Mouse (Mus musculus): ENCODE results near the gene Cyren. TPM values are rescaled to one million over a fixed set of nuclear protein-coding genes. Genes with fewer than 3 reads are reported as not detected.

The Cyren gene
- polyA plus RNA-seq (2021) = 9.2 TPM

DNA sequence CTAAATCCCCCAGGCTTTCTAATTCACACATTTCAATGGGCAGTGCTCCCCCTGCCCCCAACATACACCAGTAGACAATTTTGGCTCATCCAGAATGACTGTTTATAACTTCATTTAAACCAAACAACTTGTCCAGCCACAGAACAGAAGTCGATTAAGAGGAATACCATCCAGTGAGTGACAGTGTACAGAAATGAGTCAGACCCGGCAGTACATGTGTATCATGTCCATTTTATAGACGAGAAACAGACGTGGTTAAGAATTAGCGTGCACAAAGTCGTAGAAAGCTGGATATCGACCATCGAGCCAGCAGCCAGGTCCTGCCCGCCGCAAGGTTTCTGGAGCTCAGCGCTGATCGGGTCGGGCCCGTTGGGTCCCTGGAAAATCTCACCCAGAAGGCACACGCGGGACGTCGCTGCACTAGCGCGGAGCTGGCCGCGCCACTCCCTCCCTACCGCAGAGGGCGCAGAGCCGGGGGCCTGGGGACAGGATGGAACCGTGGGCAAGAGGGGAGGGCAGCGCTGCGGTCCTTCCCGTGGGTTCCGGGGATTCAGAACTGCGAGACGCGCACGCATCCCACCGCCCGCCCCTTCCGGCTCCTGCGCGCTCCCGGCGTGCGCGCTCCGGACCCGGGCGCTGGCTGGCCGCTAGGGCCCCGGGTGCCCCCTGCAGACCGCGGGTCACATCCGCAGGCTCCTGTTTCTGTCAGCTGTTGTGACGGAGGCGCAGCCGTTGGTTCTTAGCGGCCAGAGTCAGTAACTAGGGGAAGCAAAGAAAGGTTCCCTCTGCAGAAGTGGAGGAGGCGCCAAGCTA, at the start of gene Cyren:
TSS of gene Cyren (minus strand) at position 552 of the 813 bp plus-strand sequence.
- no peaks in the 10 kb centered on the region for H3K27me3 ChIP-seq
- in situ Hi-C loops (cut with MboI; ENCODE audit: low pct_unique_long_range_greater_than_20kb) = loop anchor here (5.0 kb wide), 2 partner anchors 100 to 365 kb away; no protein-coding TSS in a partner anchor
- POLR2A ChIA-PET = interaction anchor here (0.9 to 1.5 kb wide), 5 partner anchors 9 to 97 kb away, joined by 3 read pairs; partner anchors contain the start of gene Tmem140
- no peak for TF ChIP-seq CTCF (IDR thresholded peaks at IDR 0.05)
- peak; percentile 89 for ATAC-seq
- CTCF ChIA-PET = interaction anchor here (1.0 to 3.9 kb wide), 7 partner anchors 9 to 160 kb away, joined by 3 to 10 read pairs (median 4); partner anchors contain the start of genes Agbl3 and Tmem140
- peak; percentile 42 for DNase-seq (ENCODE audit: low read depth, low spot score)

DNA sequence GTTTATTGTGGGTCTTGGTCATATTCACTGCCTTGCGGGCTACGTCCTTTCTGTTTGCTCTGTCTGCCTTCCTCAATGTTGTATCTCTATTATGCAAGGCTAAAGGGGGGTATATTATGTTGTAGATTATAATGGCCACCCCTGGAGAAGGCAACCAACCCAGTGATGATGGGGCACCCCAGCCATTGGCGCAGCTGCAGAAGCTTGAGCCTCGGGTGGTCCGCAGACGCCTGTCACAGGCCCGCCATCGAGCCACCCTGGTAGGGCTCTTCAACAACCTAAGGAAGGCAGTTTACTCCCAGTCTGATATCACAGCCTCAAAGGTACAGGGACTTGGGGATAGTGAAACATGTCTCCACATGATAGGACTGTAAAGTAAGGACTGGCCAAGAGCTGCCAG, 49.7 kb upstream of the Cyren start:
- DNase-seq (ENCODE audit: low read depth, low spot score) = no peak
- CTCF ChIA-PET = interaction anchor here (1.0 to 2.3 kb wide), 8 partner anchors 11 to 417 kb away, joined by 3 to 18 read pairs (median 4); partner anchors contain the start of genes Agbl3 and Wdr91

DNA sequence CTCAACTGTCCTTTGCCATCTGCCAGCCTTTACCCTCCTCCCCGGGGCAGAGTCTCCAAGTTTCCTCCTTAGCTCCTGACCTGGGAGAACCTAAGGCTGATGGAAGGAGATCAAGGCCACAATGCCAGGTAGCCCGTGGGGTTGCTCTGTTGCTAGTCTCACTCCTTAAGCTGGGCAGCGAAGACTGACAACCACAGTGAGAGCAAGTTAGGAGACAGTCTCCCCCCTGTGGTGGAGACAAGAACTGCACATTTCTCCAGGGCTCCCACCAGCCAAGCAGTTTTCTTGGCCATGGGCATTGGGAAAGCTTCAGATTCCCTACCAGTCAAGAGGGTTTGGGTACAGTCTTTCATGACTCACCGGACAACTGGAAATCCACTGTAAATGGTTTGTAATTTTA, 49.3 kb upstream of the Cyren start:
- POLR2A ChIA-PET = no interaction called here
- ATAC-seq = peak; percentile 66
- H3K27me3 ChIP-seq = peaks cover 2% of the 10 kb centered on the region
- CTCF ChIA-PET = interaction anchor here (0.7 to 2.3 kb wide), 12 partner anchors 8 to 416 kb away, joined by 3 to 18 read pairs (median 4); partner anchors contain the start of genes Agbl3 and Wdr91
- in situ Hi-C loops (cut with MboI; ENCODE audit: low pct_unique_long_range_greater_than_20kb) = no loop called here
- no peak for DNase-seq (ENCODE audit: low read depth, low spot score)
- peak; percentile 92 for TF ChIP-seq CTCF (IDR thresholded peaks at IDR 0.05)

More for the DNA sequence above, 49.7 kb upstream of the Cyren start:
- no peak for ATAC-seq
- in situ Hi-C loops (cut with MboI; ENCODE audit: low pct_unique_long_range_greater_than_20kb) = no loop called here
- no peak for TF ChIP-seq CTCF (IDR thresholded peaks at IDR 0.05)
- POLR2A ChIA-PET = no interaction called here
- H3K27me3 ChIP-seq = peaks cover 2% of the 10 kb centered on the region

DNA sequence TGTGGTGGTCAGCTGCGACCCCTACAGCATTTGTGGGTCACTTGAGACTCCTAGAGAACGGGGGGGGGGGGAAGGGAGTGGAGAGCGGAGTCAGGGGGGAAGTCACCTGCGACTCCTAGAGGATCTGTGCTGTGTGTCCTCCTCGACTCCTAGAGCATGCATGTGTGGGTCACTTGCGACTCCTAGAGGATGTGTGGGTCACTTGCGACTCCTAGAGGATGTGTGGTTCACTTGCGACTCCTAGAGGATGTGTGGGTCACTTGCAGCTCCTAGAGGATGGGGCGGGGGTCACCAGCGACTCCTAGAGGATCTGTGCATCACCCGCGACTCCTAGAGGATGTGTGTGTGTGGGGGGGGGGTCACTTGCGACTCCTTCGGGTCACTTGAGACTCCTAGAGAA, 44.1 kb upstream of the Cyren start:
- ATAC-seq (peak; percentile 63), DNase-seq (ENCODE audit: low read depth, low spot score) (peak; percentile 6)
- POLR2A ChIA-PET = interaction anchor here (0.6 kb wide), 1 partner anchor 538 kb away, joined by 5 read pairs; no protein-coding TSS in a partner anchor
- H3K27me3 ChIP-seq = no peaks in the 10 kb centered on the region
- CTCF ChIA-PET = interaction anchor here (0.6 to 1.1 kb wide), 4 partner anchors 15 to 75 kb away, joined by 3 to 4 read pairs (median 4); no protein-coding TSS in a partner anchor
- in situ Hi-C loops (cut with MboI; ENCODE audit: low pct_unique_long_range_greater_than_20kb) = loop anchor here (5.0 kb wide), 1 partner anchor 410 kb away; no protein-coding TSS in a partner anchor
- peak; percentile 59 for TF ChIP-seq CTCF (IDR thresholded peaks at IDR 0.05)

DNA sequence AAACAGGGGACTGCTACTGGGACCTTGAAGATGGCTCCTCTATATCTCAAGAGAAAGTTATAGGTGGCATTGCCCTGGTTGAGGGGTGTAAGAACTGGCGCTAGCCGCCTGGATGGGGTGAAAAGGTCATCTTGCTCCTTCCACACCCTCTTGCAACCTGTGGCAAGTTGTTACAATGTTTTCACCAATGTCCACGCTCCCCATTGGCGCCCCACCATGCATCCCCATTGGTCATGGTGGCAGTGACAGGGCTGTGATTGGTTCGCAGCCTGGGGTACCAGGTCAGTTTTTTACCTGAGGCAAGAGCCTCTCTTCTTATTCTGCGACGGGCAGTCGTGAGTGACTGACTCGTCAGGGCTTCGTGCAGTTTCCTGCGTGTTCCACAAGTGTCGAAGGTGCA, 42.8 kb upstream of the Cyren start:
- TF ChIP-seq CTCF (IDR thresholded peaks at IDR 0.05) = no peak
- in situ Hi-C loops (cut with MboI; ENCODE audit: low pct_unique_long_range_greater_than_20kb) = loop anchor here (5.0 kb wide), 1 partner anchor 408 kb away; no protein-coding TSS in a partner anchor
- H3K27me3 ChIP-seq = no peaks in the 10 kb centered on the region
- ChIA-PET CTCF (interaction anchor here (1.3 kb wide), 1 partner anchor 15 kb away, joined by 3 read pairs; no protein-coding TSS in a partner anchor), POLR2A (no interaction called here)
- DNase-seq (ENCODE audit: low read depth, low spot score) (no peak), ATAC-seq (no peak)

DNA sequence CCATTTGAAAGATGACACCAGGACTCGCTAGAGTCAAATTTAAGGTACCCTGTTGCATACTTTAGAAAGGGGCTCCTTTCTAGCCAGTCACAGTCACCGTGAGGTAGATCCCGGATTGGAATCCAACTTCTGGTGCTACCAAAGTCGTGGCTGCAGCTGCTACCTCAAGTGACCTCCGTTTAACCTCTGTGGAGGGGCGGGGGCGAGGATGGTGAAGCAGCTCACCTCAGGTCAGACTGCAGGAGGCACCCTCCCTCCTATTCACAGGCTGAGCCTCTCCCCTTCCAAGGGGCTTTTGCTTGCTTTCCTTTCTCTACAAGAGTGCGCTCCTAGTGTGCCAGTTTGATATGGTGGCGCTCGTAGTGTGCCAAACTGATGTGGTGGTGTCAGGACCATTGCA, 42.1 kb upstream of the Cyren start, which contains the start of gene Stra8:
TSS of gene Stra8 (plus strand) at position 208 of the 400 bp plus-strand sequence.
- ATAC-seq = no peak
- CTCF ChIA-PET = interaction anchor here (1.2 to 1.3 kb wide), 2 partner anchors 14 to 409 kb away, joined by 3 read pairs; no protein-coding TSS in a partner anchor
- no peak for DNase-seq (ENCODE audit: low read depth, low spot score)
- in situ Hi-C loops (cut with MboI; ENCODE audit: low pct_unique_long_range_greater_than_20kb) = loop anchor here (5.0 kb wide), 3 partner anchors 38 to 408 kb away; no protein-coding TSS in a partner anchor
- H3K27me3 ChIP-seq = no peaks in the 10 kb centered on the region
- POLR2A ChIA-PET = no interaction called here
- TF ChIP-seq CTCF (IDR thresholded peaks at IDR 0.05) = no peak

DNA sequence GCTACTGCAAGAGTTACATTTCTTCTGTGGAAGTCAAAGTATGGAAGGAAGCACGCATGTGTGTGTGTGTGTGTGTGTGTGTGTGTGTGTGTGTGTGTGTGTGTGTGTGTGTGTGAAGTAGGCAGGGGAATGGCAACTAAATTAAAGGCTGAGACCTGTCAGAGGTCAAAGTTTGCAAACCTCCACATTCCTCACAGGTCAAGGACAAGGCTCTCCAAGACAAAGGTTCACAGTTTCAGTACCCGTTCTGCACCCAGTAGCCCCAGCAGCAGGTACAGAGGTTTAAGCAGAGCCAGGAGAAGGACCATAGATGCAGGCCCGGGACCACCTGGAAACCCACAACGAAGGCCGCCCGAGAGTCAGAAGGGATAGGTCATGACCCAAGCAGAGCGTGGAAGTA, 41.3 kb upstream of the Cyren start:
- no peaks in the 10 kb centered on the region for H3K27me3 ChIP-seq
- in situ Hi-C loops (cut with MboI; ENCODE audit: low pct_unique_long_range_greater_than_20kb) = loop anchor here (5.0 kb wide), 2 partner anchors 37 to 147 kb away; no protein-coding TSS in a partner anchor
- CTCF ChIA-PET = interaction anchor here (1.2 to 1.3 kb wide), 2 partner anchors 13 to 408 kb away, joined by 3 read pairs; no protein-coding TSS in a partner anchor
- POLR2A ChIA-PET = no interaction called here
- no peak for ATAC-seq
- DNase-seq (ENCODE audit: low read depth, low spot score) = no peak
- no peak for TF ChIP-seq CTCF (IDR thresholded peaks at IDR 0.05)

DNA sequence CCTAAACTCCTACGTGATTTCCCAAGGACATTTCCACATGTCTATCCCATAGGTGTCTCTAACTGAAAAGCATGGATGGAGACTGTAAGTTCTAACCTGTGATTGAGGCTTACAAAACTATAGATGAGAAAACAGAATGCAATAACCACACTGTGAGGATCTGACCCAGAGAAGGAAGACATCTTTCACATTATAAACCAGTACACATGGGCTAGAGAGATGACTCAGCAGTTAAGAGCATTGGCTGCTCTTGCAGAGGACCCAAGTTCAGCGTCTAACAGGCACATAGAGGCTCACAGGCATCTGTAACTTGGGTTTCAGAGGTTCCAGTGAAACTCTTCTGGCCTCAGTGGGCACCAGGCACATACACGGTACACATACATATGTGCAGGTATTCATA, 36.6 kb upstream of the Cyren start:
- no peak for TF ChIP-seq CTCF (IDR thresholded peaks at IDR 0.05)
- ChIA-PET POLR2A (no interaction called here), CTCF (no interaction called here)
- in situ Hi-C loops (cut with MboI; ENCODE audit: low pct_unique_long_range_greater_than_20kb) = no loop called here
- no peaks in the 10 kb centered on the region for H3K27me3 ChIP-seq
- ATAC-seq = no peak
- no peak for DNase-seq (ENCODE audit: low read depth, low spot score)

DNA sequence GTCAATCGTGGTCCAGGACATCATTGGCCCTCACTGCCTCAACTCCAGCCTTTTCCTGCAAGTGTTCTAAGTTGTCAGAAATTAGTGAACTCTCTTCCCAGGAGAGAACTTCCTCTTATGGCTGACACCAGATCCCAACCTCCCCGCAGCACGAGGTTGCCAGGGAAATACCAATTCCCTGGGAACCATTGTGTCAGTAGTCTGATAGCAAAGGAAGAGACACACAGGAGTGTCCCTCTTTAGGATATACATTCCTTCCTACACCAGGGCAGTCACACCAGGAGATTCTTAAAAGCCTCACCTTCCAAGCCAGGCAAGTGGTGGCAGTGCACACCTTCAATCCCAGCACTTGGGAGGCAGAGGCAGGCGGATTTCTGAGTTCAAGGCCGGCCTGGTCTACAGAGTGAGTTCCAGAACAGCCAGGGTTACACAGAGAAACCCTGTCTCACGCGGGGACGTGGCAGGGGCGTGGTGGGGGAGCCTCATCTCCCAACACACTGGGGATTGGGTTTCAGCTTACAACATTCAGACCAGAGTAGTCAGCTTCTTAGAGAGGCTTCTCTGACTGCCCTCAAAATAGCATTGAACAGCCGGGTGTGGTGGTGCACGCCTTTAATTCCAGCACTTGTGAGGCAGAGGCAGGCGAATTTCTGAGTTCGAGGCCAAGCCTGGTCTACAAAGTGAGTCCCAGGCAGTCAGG, 35.6 kb upstream of the Cyren start:
- DNase-seq (ENCODE audit: low read depth, low spot score) (no peak), ATAC-seq (no peak)
- in situ Hi-C loops (cut with MboI; ENCODE audit: low pct_unique_long_range_greater_than_20kb) = no loop called here
- ChIA-PET POLR2A (no interaction called here), CTCF (no interaction called here)
- TF ChIP-seq CTCF (IDR thresholded peaks at IDR 0.05) = no peak
- no peaks in the 10 kb centered on the region for H3K27me3 ChIP-seq

Data from Patski (cell line).